Mouse (Mus musculus): ENCODE measurements around the gene Stat5a.

- TF ChIP-seq CTCF (IDR thresholded peaks at IDR 0.05; ENCODE audit: low read depth) (no peak), EP300 (IDR thresholded peaks at IDR 0.05; ENCODE audit: low read depth) (no peak; the same call in 1 of the 2 replicates)
These were observed 39.5 kb upstream of the Stat5a start for GRCm38 (mm10) chr11:100819626-100820025.
